ENCODE assay signal across 10 mouse cellular contexts in the genomic region with DNA sequence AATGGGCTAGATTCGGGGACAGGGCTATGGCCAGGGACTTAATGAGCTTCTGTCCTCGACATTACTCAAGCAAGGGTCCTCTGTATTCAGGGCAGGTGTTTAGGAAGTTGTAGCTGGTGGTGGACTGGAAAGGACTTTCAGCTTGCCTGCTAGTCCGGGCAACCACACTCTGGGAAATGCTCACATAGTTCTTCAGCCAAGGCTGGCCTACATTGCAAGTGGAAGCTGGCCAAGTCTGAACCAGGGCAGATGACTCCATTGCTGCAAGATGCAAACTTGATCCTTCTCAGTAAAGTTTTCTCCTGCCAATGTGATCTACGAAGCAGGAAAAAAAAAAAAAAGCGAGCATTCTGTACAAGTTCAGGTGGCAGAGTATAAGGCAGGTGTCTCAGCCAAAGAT. TPM values are rescaled to one million over a fixed set of nuclear protein-coding genes. Genes with fewer than 3 reads are reported as not detected.
DNase-seq lines count a peak whose midpoint lies in the region.
"Had no signal": no experiment of that assay in that cellular context is flagged by ENCODE, and none has a peak within 500 bp of the region (broad histone marks: within the 10 kb centered on the region; RNA-seq: fewer than 3 reads in every experiment).

No protein-coding gene starts in this region.

- peak; percentile 45 for DNase-seq in adrenal gland, postnatal 10 days
- DNase-seq in adrenal gland, adult 8-10 months = no peak
- DNase-seq in testis, postnatal 10 days (ENCODE audit: low spot score) = peak; percentile 28
- DNase-seq in testis, postnatal 14 days (ENCODE audit: low spot score) = no peak
- DNase-seq in fibroblast of lung, adult 2 months (ENCODE audit: low read depth) = peak; percentile 47
- no peak for DNase-seq in kidney, adult 18-20 months
- no peak for DNase-seq in heart, adult 9 months (ENCODE audit: low spot score in 2 of 2)
- no peak for DNase-seq in liver
- DNase-seq: kidney, postnatal 25 days; liver, embryonic 13.5 days had no signal

RNA-seq across cellular contexts. Expression of a gene that starts 44.2 kb away (rescaled TPM):
- 10 to 100 TPM in 1 of 2 experiments, 1 to 10 TPM in 1; 7.6 to 13.0 TPM for total RNA-seq in adrenal gland, postnatal 10 days (2021)
- total RNA-seq in adrenal gland, adult 8-10 months (2022) = 10 to 100 TPM; 11.8 to 15.2 (median 13.1) TPM

Comparison
In these comparisons a context has a peak if more than half of its experiments do, and no peak if none do; other contexts are left out.
1. DNase-seq: peak in adrenal gland, postnatal 10 days (single experiment), testis, postnatal 10 days (single experiment) and fibroblast of lung, adult 2 months (single experiment); none in adrenal gland, adult 8-10 months (single experiment), testis, postnatal 14 days (single experiment), kidney, adult 18-20 months (single experiment), heart, adult 9 months (0 of 2) and liver (single experiment).